Mouse (Mus musculus) NIH3T3 (cell line): Measurements from ENCODE around the gene Olfr679.
"Not testable (repeated sequence)": the region's sequence is repeated elsewhere in the genome, so short reads cannot be mapped to it uniquely, and the experiment has no call there.

Experiments
- DNase-seq: peaks from one replicate; pipeline ENCODE4 v3.0.0-alpha.2; 2012; ENCODE audit warnings: low read depth

Olfr679 gene

GRCm38 (mm10) chr7:105080905-105081304 is at the start of gene Olfr679:
Gene Olfr679, plus strand, starts transcription at chr7:105081205.
- no peak for DNase-seq

- DNase-seq: no peak
Measured at GRCm38 (mm10) chr7:105032398-105032797, 48.6 kb upstream of the Olfr679 start, which contains the start of gene Olfr676. Gene Olfr676, plus strand, starts transcription at chr7:105032698.

DNA sequence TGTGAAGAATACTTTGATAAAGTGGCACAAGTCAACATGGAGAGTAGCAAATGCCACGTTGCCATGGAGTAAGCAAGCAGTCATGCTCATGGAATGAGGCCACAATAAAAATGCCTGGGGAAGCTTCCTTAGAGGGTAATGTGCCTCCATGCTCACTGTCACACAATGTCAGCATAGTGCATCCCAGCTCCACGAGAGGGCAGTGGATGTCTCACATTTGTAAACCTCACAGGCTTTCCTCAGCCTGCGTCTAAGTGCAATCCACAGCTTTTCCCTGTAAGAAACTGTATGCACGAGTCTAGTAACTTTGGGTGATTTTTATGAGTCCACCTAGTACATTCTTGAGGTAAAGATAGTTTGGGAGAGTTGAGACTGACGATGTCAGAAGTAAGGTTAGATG is 47.2 kb upstream of the Olfr679 start:
- DNase-seq: peak; percentile 39

- DNase-seq: peak; percentile 11
Measured at GRCm38 (mm10) chr7:105058951-105059350, 22.1 kb upstream of the Olfr679 start.

DNA sequence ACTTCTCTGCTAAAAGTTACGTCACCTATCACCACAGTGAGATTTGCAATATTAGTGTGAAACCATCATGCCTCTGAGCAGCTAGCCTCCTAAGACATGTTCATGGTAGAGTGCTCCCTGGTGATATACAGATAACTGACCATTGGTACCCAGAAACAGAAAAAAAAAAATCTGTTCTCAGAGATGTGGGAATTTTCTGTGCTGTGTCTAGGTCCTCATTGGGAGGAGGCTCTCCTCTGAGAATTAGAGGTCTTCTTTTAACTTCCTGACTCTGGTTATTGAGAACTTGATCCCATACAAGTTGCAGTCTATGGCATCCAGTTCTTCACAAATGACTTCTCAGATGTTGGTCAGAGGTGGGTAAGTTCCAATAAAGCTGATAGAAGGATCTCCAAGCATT is 16.8 kb upstream of the Olfr679 start, which contains the start of gene Olfr678:
Gene Olfr678, plus strand, starts transcription at position 301 of the 400 bp plus-strand sequence.
- DNase-seq: no peak

GRCm38 (mm10) chr7:105092717-105093116 is 11.7 kb downstream of the Olfr679 start, which contains the start of gene Olfr680-ps1:
Gene Olfr680-ps1, minus strand, starts transcription at chr7:105092817.
- DNase-seq: not testable (repeated sequence)

DNA sequence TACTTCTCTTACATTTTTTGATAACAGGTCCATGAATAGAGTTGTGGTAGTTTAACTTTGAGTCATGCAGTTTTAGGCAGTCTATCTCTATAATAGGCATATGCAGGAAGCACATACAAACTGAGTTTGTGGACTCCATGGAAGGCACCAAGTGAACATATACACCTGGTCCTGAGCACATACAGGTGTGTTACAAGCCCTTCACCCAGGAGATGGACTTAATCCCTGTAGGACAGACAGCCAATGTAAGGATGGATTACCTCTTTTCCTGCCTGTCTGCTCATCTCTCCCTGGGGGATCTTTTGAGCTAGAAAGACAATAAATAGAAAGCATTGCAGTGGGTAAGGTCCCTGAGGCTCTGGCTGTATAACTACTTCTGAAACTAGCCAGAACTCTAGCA is 35.5 kb downstream of the Olfr679 start, which contains the start of gene Olfr681:
Gene Olfr681, plus strand, starts transcription at position 301 of the 400 bp plus-strand sequence.
- DNase-seq: no peak
